Mouse (Mus musculus): Measurements from ENCODE around the gene Defb7. TPM values are rescaled to one million over a fixed set of nuclear protein-coding genes. Genes with fewer than 3 reads are reported as not detected.
A peak's percentile ranks its signal among the peaks of the same experiment; 100 is the strongest.

Defb7 gene
- polyA plus RNA-seq (2015; fragmentation: Nextera tagmentation; extraction: Ambion mirVana), result not detected in 2 replicates

DNA sequence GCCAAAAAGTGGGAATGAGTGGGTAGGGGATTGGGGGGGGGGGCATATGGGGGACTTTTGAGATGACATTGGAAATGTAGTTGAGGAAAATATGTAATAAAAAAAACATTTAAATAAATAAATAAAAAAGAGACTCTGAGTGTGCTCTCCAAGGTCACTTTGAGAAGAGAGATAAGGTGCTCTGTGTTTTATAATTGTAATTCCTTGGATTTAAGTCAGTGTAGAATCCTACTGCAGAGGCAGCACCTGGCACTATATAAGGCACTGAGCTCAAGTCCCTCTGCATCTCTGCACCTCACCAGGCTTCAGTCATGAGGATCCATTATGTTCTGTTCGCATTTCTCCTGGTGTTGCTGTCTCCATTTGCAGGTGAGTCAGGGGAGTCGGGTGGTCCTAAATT lies at the start of gene Defb7:
Gene Defb7 (plus strand): TSS at position 301 of the 400 bp plus-strand sequence.
- 94% methylated on average over 2 of the region's 2 CpGs for WGBS
- no peak within 1 kb of the TSS for H3K4me2 ChIP-seq
- no peak within 1 kb of the TSS for H3K9ac ChIP-seq
- no peaks in the 10 kb centered on the region for H3K4me1 ChIP-seq
- H3K9me3 ChIP-seq, result 0 out of 2 replicates have a peak, but pooled peaks cover 7% of the 10 kb centered on the region
- H3K4me3 ChIP-seq, result no peak within 1 kb of the TSS
- no peak within 1 kb of the TSS for H3K27ac ChIP-seq
- ATAC-seq (replicated peaks), result no peak
- H3K27me3 ChIP-seq (replicated peaks), result no peaks in the 10 kb centered on the region
- no peaks in the 10 kb centered on the region for H3K36me3 ChIP-seq (replicated peaks)

DNA sequence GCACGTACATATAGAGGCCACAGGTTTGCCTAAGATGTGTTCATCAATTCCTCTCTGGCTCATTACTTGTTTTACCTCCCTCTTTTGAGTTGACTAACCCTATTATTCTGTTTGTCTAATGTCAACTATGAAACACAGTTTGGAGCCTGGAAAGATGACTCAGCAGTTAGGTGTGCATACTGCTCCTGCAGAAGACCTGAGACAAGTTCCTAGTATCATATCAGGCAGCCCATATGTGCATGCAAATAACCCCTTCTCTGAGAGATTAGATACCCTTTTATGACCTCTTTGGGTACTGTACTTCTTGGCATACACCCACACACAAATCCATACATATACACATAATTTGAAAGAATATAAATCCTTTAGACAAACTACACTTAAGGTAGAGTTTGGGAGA lies 48.5 kb upstream of the Defb7 start:
- no peak overlapping the region for H3K4me3 ChIP-seq
- no peaks in the 10 kb centered on the region for H3K4me1 ChIP-seq
- no peak overlapping the region for H3K4me2 ChIP-seq
- WGBS, result 74% methylated on average over 1 of the region's 1 CpGs
- H3K27ac ChIP-seq, result no peak overlapping the region
- no peaks in the 10 kb centered on the region for H3K27me3 ChIP-seq (replicated peaks)
- no peaks in the 10 kb centered on the region for H3K36me3 ChIP-seq (replicated peaks)
- H3K9ac ChIP-seq, result no peak overlapping the region
- ATAC-seq (replicated peaks), result no peak
- peaks cover 5% of the 10 kb centered on the region; the same call in 1 of the 2 replicates for H3K9me3 ChIP-seq

DNA sequence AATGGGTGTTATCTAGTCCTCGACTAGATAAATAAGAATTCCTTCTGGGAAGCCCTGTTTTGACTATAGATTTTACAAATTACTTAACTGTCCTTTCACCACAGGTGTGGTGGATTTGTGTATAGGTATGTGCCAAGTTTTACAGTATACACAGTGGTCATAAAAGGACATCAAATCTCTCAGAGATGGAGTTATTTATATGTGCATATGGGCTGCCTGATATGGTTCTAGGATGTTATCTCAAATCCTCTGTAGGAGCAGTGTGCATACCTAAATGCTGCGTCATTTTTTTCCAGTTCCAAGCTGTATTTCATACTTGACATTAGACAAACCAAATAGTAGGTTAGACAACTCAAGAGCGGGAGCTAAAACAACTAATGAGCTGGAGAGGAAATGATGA lies 33.5 kb upstream of the Defb7 start:
- peaks cover 10% of the 10 kb centered on the region; the same call in 1 of the 2 replicates for H3K9me3 ChIP-seq
- 74% methylated on average over 3 of the region's 3 CpGs for WGBS
- ATAC-seq (replicated peaks), result no peak
- H3K4me3 ChIP-seq, result no peak overlapping the region
- no peaks in the 10 kb centered on the region for H3K27me3 ChIP-seq (replicated peaks)
- no peaks in the 10 kb centered on the region for H3K4me1 ChIP-seq
- no peak overlapping the region for H3K4me2 ChIP-seq
- no peaks in the 10 kb centered on the region for H3K36me3 ChIP-seq (replicated peaks)
- no peak overlapping the region for H3K9ac ChIP-seq
- H3K27ac ChIP-seq, result no peak overlapping the region

DNA sequence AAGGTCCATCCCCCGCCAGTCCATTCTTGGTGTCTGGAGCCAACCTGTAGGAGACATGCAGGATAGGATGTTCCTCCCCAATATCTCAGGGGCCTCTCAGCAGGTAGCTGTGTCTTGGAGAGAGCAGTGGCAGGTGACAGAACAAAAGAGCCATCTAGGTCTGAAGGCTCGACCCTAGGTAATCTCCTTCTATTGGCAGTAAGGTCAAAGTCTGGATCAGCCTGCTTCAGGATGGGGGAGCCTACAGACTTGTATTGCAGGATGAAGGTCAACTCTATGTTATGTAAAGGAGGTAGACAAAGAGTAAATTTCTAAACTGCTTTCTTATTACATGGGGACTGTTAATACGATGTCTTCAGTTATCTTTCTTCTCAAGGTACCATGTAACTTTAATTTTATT lies 25.9 kb upstream of the Defb7 start:
- no peak overlapping the region for H3K4me3 ChIP-seq
- H3K27ac ChIP-seq, result no peak overlapping the region
- no peaks in the 10 kb centered on the region for H3K36me3 ChIP-seq (replicated peaks)
- H3K27me3 ChIP-seq (replicated peaks), result no peaks in the 10 kb centered on the region
- H3K4me2 ChIP-seq, result no peak overlapping the region
- no peak for ATAC-seq (replicated peaks)
- no peak overlapping the region for H3K9ac ChIP-seq
- 79% methylated on average over 3 of the region's 3 CpGs for WGBS
- H3K9me3 ChIP-seq, result peaks cover 4% of the 10 kb centered on the region; the same call in 1 of the 2 replicates
- H3K4me1 ChIP-seq, result no peaks in the 10 kb centered on the region

DNA sequence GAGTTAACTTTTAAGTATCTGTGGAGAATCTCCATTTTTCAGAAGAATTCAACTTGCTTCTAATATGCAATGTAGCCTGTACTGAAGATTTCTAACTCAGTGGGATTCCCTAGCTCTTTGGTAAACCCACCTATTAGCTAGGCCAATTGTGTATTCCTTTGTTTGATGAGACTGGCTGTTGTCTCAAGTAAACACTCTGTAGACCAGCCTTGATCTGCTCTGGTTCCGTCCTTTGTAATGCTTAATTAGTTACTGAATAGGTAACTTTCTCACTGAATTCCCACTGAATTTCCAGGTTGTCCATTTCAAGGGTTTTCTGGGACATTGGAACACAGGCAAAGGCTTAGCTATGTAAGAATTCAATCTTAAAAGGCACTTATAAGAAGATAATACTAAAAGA lies 5.6 kb downstream of the Defb7 start:
- H3K4me2 ChIP-seq, result no peak overlapping the region
- no peak for ATAC-seq (replicated peaks)
- H3K36me3 ChIP-seq (replicated peaks), result no peaks in the 10 kb centered on the region
- H3K9ac ChIP-seq, result no peak overlapping the region
- H3K27ac ChIP-seq, result no peak overlapping the region
- H3K27me3 ChIP-seq (replicated peaks), result no peaks in the 10 kb centered on the region
- WGBS, result 68% methylated on average over 1 of the region's 1 CpGs
- H3K9me3 ChIP-seq, result peaks cover 13% of the 10 kb centered on the region; the same call in 1 of the 2 replicates
- H3K4me1 ChIP-seq, result no peaks in the 10 kb centered on the region
- H3K4me3 ChIP-seq, result no peak overlapping the region

DNA sequence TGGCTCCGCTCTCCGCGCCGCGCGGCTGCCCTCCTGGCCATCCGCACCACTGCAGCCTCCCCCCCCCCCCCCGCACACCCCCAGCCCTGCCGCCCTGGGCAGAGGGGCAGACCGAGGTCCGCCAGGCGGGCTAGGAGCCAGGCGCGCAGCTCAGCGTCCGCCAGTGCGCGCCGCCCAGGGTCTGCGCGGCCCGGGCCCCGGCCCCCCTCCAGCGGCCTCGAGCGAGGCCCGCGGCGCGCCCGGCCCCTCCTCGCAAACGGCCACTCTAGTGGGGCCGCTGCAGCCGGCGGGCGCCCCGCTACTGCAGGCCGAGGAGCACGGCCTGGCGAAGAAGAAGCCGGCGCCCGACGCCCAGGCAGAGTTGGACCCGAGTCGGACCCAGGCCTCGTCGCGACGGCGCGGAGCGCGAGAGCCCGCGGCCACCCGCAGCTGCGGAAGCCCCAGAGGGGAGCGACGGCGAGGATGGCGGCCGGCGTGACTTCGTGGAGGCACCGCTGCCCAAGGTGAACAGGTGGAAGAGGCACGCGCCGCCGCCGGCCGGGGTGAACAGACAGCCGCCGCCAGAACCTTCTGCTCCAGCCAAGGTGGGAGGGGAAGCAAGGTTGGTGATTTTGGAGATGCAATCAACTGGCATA lies 40.4 kb downstream of the Defb7 start:
- H3K27me3 ChIP-seq (replicated peaks), result no peaks in the 10 kb centered on the region; the same call in 1 of the 2 replicates
- H3K4me2 ChIP-seq, result peak overlapping the region; percentile 53
- H3K36me3 ChIP-seq (replicated peaks), result no peaks in the 10 kb centered on the region
- H3K4me3 ChIP-seq, result peak overlapping the region; percentile 30
- H3K27ac ChIP-seq, result no peak overlapping the region
- no peaks in the 10 kb centered on the region for H3K4me1 ChIP-seq
- peak; percentile 79 for ATAC-seq (replicated peaks)
- peaks cover 12% of the 10 kb centered on the region; the same call in 1 of the 2 replicates for H3K9me3 ChIP-seq
- 0 out of 2 replicates have a peak overlapping the region, but pooled peaks have one; percentile 8 for H3K9ac ChIP-seq
- WGBS, result 6% methylated on average over 66 of the region's 75 CpGs

DNA sequence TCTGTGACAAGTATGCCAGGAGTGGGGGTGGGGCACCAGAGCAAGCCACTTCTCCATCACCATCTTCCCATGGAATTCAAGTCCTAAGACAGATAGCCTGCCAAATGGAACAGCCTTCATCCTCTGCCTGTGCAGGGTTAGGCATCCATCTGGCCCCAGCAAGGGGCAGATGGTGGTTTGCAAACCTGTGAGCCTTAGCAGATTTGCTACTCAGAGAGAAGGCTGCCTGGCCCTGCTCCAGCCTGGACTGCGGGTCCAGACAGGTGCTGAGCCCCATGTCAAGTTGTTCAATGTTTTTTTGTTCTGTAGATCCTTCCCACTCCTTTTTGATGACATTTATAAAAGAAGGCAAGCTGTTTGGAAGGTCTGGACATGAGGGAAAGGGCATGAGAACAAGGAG lies 45.5 kb downstream of the Defb7 start:
- H3K27ac ChIP-seq, result no peak overlapping the region
- H3K9ac ChIP-seq, result no peak overlapping the region
- no peaks in the 10 kb centered on the region for H3K27me3 ChIP-seq (replicated peaks)
- WGBS, result 67% methylated on average over 1 of the region's 1 CpGs
- H3K9me3 ChIP-seq, result peaks cover 15% of the 10 kb centered on the region
- no peak overlapping the region for H3K4me3 ChIP-seq
- no peak for ATAC-seq (replicated peaks)
- no peaks in the 10 kb centered on the region for H3K36me3 ChIP-seq (replicated peaks)
- H3K4me1 ChIP-seq, result no peaks in the 10 kb centered on the region
- no peak overlapping the region for H3K4me2 ChIP-seq

Small RNAs within 50 kb of the gene (microRNA-seq; reads per million reads assigned to microRNA genes)
- gene Gm27288, result not detected
- gene Gm27852, result not detected

Other genes starting within 250 kb of the Defb7 start
- gene Defb5, start 247.5 kb upstream of the Defb7 start, polyA plus RNA-seq (2015; fragmentation: Nextera tagmentation; extraction: Ambion mirVana), result not detected in 2 replicates
- not detected in 2 replicates for gene Defb3, start 201.7 kb upstream of the Defb7 start, polyA plus RNA-seq (2015; fragmentation: Nextera tagmentation; extraction: Ambion mirVana)
- not detected in 2 replicates for gene Defb8, start 47.5 kb upstream of the Defb7 start, polyA plus RNA-seq (2015; fragmentation: Nextera tagmentation; extraction: Ambion mirVana)
- gene 4930467E23Rik, start 234.5 kb downstream of the Defb7 start, polyA plus RNA-seq (2015; fragmentation: Nextera tagmentation; extraction: Ambion mirVana), result not detected in 2 replicates

All from midbrain, embryonic 15.5 days (tissue).